Mouse (Mus musculus) kidney, embryonic 16.5 days (tissue): Measurements from ENCODE around the gene Nnmt. TPM values are rescaled to one million over a fixed set of nuclear protein-coding genes. Genes with fewer than 3 reads are reported as not detected.

Experiments used
- ATAC-seq: fragments of 200-750 bp; cut with Nextera tagmentation; 2 replicates; pipeline ENCODE4 v1.8.0; 2017; ENCODE audit warnings: moderate TSS enrichment; ENCODE audit not compliant: low FRiP score, low TSS enrichment
- H3K27ac ChIP-seq: fragments of 300-500 bp; sonication (generic); 2 replicates; pipeline ENCODE4 v1.5.1; 2014; ENCODE audit warnings: low read length
- H3K27me3 ChIP-seq: fragments of 300-500 bp; sonication (generic); 2 replicates; pipeline ENCODE4 v1.6.1; 2014; ENCODE audit warnings: low read length, control low read depth, mixed read lengths; ENCODE audit not compliant: insufficient read depth
- H3K36me3 ChIP-seq: fragments of 300-500 bp; sonication (generic); 2 replicates; pipeline ENCODE4 v1.6.1; 2014; ENCODE audit warnings: low read length, control low read depth, mixed read lengths; ENCODE audit not compliant: insufficient read depth
- H3K4me1 ChIP-seq: fragments of 300-500 bp; sonication (generic); 2 replicates; pipeline ENCODE4 v1.6.1; 2014; ENCODE audit warnings: low read length, control low read depth, mixed read lengths; ENCODE audit not compliant: insufficient read depth
- H3K4me2 ChIP-seq: fragments of 300-500 bp; sonication (generic); replicated peaks from 2 replicates; pipeline ENCODE4 v1.6.1; 2014; ENCODE audit warnings: low read depth, low read length
- H3K4me3 ChIP-seq: fragments of 300-500 bp; sonication (generic); 2 replicates; pipeline ENCODE4 v1.5.1; 2014; ENCODE audit warnings: mild to moderate bottlenecking, low read length
- H3K9ac ChIP-seq: fragments of 300-500 bp; sonication (generic); replicated peaks from 2 replicates; pipeline ENCODE4 v1.6.1; 2014; ENCODE audit warnings: low read length
- H3K9me3 ChIP-seq: fragments of 300-500 bp; sonication (generic); 2 replicates; pipeline ENCODE4 v1.6.1; 2016; ENCODE audit warnings: low read length, control low read depth
- WGBS: fragments of 180-500 bp; shearing (Covaris S2); extraction: QIAGEN DNeasy Blood & Tissue Kit; methylation state at CpG from one replicate; pipeline ENCODE4 v1.1.7; 2014; 5-methylcytosine and 5-hydroxymethylcytosine counted together
- polyA plus RNA-seq: library from polyadenylated mRNA; unstranded; fragments of >200 nt; fragmentation: Nextera tagmentation; extraction: Ambion mirVana; gene quantifications from 2 replicates; pipeline ENCODE4 v1.2.1, GENCODE M21; 2015

Gene Nnmt
- polyA plus RNA-seq, 1 experiment from 2014 or later, result 2.4 TPM

DNA sequence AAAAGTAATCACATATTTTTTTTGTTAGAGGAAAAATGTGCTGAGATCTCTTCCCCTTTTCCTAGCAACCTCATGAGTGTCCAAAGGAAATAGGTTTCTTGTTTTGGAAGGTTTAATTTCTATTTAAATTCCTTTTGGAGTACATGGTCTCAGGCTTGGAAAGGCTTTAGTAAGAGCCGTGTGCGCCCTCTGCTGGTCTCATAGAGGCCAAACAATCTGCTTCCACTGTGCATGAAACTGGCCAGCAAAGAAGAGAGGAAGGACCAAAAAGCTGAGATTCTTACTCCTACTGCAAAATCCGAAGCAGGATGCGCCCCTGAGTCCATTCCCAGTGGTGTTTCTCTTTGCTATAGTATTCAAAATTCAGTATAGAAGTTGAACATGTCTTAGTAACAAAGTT lies 18.6 kb downstream of the Nnmt start:
- no peaks in the 10 kb centered on the region for H3K4me1 ChIP-seq
- H3K36me3 ChIP-seq, result no peaks in the 10 kb centered on the region
- H3K9ac ChIP-seq, result no peak overlapping the region
- H3K27ac ChIP-seq, result no peak overlapping the region
- ATAC-seq, result no peak
- H3K9me3 ChIP-seq, result 0 out of 2 replicates have a peak, but pooled peaks cover 5% of the 10 kb centered on the region
- H3K27me3 ChIP-seq, result no peaks in the 10 kb centered on the region
- WGBS, result 5% methylated on average over 4 of the region's 4 CpGs
- H3K4me2 ChIP-seq, result no peak overlapping the region
- H3K4me3 ChIP-seq, result no peak overlapping the region

DNA sequence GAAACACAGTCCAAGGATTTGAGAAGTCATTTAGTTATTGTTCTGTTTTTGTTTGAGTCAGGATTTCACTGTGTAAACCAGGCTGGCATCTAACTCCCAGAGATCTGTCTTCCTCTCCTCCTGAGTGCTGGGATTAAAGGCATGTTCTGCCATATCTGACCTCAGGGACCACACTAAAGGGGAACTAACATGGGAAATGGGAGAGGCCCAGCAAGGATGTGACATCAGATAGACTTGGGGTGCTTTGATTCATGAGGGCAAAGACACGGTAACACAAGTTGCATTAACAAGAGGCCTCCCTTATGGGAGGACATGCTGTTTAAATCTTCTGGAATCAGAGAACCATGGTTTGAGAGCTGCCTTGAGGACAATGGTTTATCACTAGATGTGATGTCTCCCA lies 24.1 kb downstream of the Nnmt start:
- H3K4me3 ChIP-seq, result no peak overlapping the region
- H3K4me2 ChIP-seq, result no peak overlapping the region
- no peaks in the 10 kb centered on the region for H3K36me3 ChIP-seq
- H3K27ac ChIP-seq, result no peak overlapping the region
- ATAC-seq, result no peak
- 58% methylated on average over 1 of the region's 1 CpGs for WGBS
- no peaks in the 10 kb centered on the region for H3K4me1 ChIP-seq
- no peak overlapping the region for H3K9ac ChIP-seq
- 0 out of 2 replicates have a peak, but pooled peaks cover 5% of the 10 kb centered on the region for H3K9me3 ChIP-seq
- no peaks in the 10 kb centered on the region for H3K27me3 ChIP-seq

- H3K27ac ChIP-seq, result no peak overlapping the region
- no peaks in the 10 kb centered on the region for H3K36me3 ChIP-seq
- no peaks in the 10 kb centered on the region for H3K4me1 ChIP-seq
- ATAC-seq, result no peak
- WGBS, result 94% methylated on average over 5 of the region's 5 CpGs
- no peak overlapping the region for H3K4me2 ChIP-seq
- H3K4me3 ChIP-seq, result no peak overlapping the region
- H3K27me3 ChIP-seq, result no peaks in the 10 kb centered on the region
- no peaks in the 10 kb centered on the region for H3K9me3 ChIP-seq
- H3K9ac ChIP-seq, result no peak overlapping the region
Observed at GRCm38 (mm10) chr9:48562388-48562787, 42.6 kb downstream of the Nnmt start.

DNA sequence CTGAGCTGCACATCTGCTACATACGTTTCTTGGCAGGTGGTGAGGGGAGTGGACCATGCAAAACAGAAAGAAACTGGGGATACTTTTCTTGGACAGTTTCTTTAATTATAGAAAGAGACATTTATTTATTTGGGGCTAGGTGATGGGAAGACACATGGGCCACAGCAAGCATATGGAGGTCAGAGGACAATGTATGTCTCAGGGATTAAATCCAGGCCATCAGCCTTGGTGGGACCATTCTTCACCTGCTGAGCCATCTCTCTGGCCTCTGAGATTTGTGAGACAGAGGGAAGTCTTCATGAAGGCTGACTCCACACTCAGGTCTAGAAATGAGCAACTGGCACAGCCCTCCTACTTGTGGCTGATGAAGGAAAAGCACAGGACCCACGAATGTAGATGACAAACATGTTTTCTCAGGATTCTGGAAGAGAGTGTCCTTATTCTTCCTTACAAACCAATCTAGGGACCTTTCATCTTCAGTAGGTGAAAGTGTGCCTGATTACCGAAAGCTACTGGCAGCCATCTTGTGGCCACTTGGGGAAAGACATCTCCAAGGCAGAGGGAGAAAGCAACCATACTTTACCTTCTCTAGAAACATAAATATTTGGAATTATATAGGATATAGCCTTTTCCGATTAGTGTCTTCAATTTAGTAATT lies 45.3 kb downstream of the Nnmt start:
- Histone ChIP-seq H3K27me3 (no peaks in the 10 kb centered on the region), H3K4me2 (no peak overlapping the region), H3K9me3 (no peaks in the 10 kb centered on the region), H3K27ac (no peak overlapping the region), H3K4me3 (no peak overlapping the region), H3K36me3 (no peaks in the 10 kb centered on the region), H3K9ac (no peak overlapping the region), H3K4me1 (no peaks in the 10 kb centered on the region)
- ATAC-seq, result no peak
- WGBS, result 24% methylated on average over 4 of the region's 4 CpGs

DNA sequence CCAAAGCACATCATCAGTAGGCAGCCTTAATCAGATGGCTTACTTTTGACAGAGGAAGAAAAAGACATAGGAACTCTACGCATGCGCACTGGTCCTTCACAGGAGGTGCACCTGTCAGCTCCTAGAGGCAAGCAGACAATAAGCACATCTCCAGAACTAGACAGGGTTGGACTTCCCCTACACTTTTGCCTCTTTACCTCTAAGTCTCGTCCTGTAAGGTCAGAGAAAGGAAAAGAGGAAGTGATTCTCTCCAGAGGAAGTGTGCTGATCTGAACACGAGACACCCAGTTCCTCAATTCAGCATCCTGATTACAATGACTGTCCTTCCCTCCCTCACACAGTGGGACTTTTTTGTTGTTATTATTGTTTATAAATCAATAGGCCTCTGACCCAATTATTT lies 46.3 kb downstream of the Nnmt start:
- Histone ChIP-seq H3K4me3 (no peak overlapping the region), H3K27ac (no peak overlapping the region), H3K4me1 (no peaks in the 10 kb centered on the region), H3K9me3 (no peaks in the 10 kb centered on the region), H3K4me2 (no peak overlapping the region), H3K9ac (no peak overlapping the region), H3K27me3 (no peaks in the 10 kb centered on the region), H3K36me3 (no peaks in the 10 kb centered on the region)
- no peak for ATAC-seq
- WGBS, result 69% methylated on average over 4 of the region's 4 CpGs

- ATAC-seq, result no peak
Observed at GRCm38 (mm10) chr9:48549056-48549455, 55.9 kb downstream of the Nnmt start.

GRCm38 (mm10) chr9:48547233-48547632 lies 57.7 kb downstream of the Nnmt start:
- Histone ChIP-seq H3K9me3 (peaks cover under 1% of the 10 kb centered on the region; the same call in 1 of the 2 replicates), H3K27me3 (no peaks in the 10 kb centered on the region), H3K4me2 (no peak overlapping the region), H3K9ac (no peak overlapping the region), H3K36me3 (no peaks in the 10 kb centered on the region), H3K27ac (no peak overlapping the region), H3K4me3 (no peak overlapping the region), H3K4me1 (no peaks in the 10 kb centered on the region)
- ATAC-seq, result no peak

More at GRCm38 (mm10) chr9:48549056-48549455, 55.9 kb downstream of the Nnmt start:
- H3K36me3 ChIP-seq, result no peaks in the 10 kb centered on the region
- H3K27ac ChIP-seq, result no peak overlapping the region
- no peaks in the 10 kb centered on the region for H3K9me3 ChIP-seq
- H3K4me1 ChIP-seq, result no peaks in the 10 kb centered on the region
- no peak overlapping the region for H3K9ac ChIP-seq
- no peaks in the 10 kb centered on the region for H3K27me3 ChIP-seq
- no peak overlapping the region for H3K4me2 ChIP-seq
- 80% methylated on average over 2 of the region's 2 CpGs for WGBS
- no peak overlapping the region for H3K4me3 ChIP-seq

Other genes with a start within 250 kb of the Nnmt start
- 110 and 118 TPM in 2 replicates for gene Rexo2, start 124.5 kb downstream of the Nnmt start, polyA plus RNA-seq
- gene Rbm7, start 109.9 kb downstream of the Nnmt start, polyA plus RNA-seq, result 122 and 126 TPM in 2 replicates
- 31.5 and 34.6 TPM in 2 replicates for gene Gm5617, start 109.7 kb downstream of the Nnmt start, polyA plus RNA-seq
- 1.5 and 1.8 TPM in 2 replicates for gene Zbtb16, start 231.1 kb upstream of the Nnmt start, polyA plus RNA-seq